In genomic region chr1:74335436-74336170, GRCm38 (mm10) we compare ENCODE assay signal across 14 mouse cellular contexts. TPM values are rescaled to one million over a fixed set of nuclear protein-coding genes. Genes with fewer than 3 reads are reported as not detected.
DNase-seq lines count a peak whose midpoint lies in the region; ATAC-seq and TF ChIP-seq lines count a peak whose summit lies in the region.
"Had no signal": no experiment of that assay in that cellular context is flagged by ENCODE, and none has a peak within 500 bp of the region (broad histone marks: within the 10 kb centered on the region; RNA-seq: fewer than 3 reads in every experiment).

No protein-coding gene starts in this region.

- no peaks in the 10 kb centered on the region for H3K36me3 ChIP-seq in kidney, embryonic 15.5 days
- H3K36me3 ChIP-seq in forebrain, embryonic 14.5 days (ENCODE audit: control insufficient read depth, insufficient read depth, low read length): no peaks in the 10 kb centered on the region

- peak; percentile 62 for DNase-seq in gastrocnemius, adult 2 months
- DNase-seq in gastrocnemius, postnatal 4 days (ENCODE audit: low spot score in 2 of 2): no peak
- DNase-seq in kidney, postnatal 25 days: peak; percentile 30 to 59
- peak; percentile 65 for DNase-seq in cerebellum, adult 9-10 months
- peak; percentile 52 to 63 for DNase-seq in heart, postnatal 10 days
- no peak for DNase-seq in forebrain, embryonic 14.5 days (ENCODE audit: low spot score)
- DNase-seq: lung, adult 18-20 months had no signal

- H3K27ac ChIP-seq in gastrocnemius, adult 2 months: peak overlapping the region; percentile 89
- H3K27ac ChIP-seq in kidney, embryonic 15.5 days: no peak overlapping the region
- H3K27ac ChIP-seq in forebrain, embryonic 14.5 days (ENCODE audit: low read depth, low read length): no peak overlapping the region
- H3K27ac ChIP-seq: hindbrain, embryonic 12.5 days; limb, embryonic 12.5 days had no signal

- no peak overlapping the region for H3K9ac ChIP-seq in kidney, embryonic 15.5 days
- H3K9ac ChIP-seq in forebrain, embryonic 14.5 days (ENCODE audit: low read length): no peak overlapping the region
- H3K9ac ChIP-seq: hindbrain, embryonic 12.5 days; limb, embryonic 12.5 days had no signal

- no peak overlapping the region for H3K4me2 ChIP-seq in kidney, embryonic 15.5 days
- H3K4me2 ChIP-seq in forebrain, embryonic 14.5 days (ENCODE audit: low read length): no peak overlapping the region
- H3K4me2 ChIP-seq: hindbrain, embryonic 12.5 days; limb, embryonic 12.5 days had no signal

- H3K4me1 ChIP-seq in kidney, embryonic 15.5 days: peaks cover 50% of the 10 kb centered on the region
- H3K4me1 ChIP-seq in forebrain, embryonic 14.5 days (ENCODE audit: control insufficient read depth, insufficient read depth, low read length): peaks cover 11% of the 10 kb centered on the region

- 76% methylated on average over 6 of the region's 6 CpGs for WGBS in kidney, embryonic 15.5 days
- WGBS in forebrain, embryonic 14.5 days: 73% methylated on average over 6 of the region's 6 CpGs

- no peak for ATAC-seq in kidney, embryonic 15.5 days (replicated peaks; ENCODE audit: low FRiP score)
- ATAC-seq in forebrain, embryonic 14.5 days: no peak
- ATAC-seq: intestine, embryonic 16.5 days had no signal

- no peaks in the 10 kb centered on the region for H3K9me3 ChIP-seq in kidney, embryonic 15.5 days (replicated peaks)
- H3K9me3 ChIP-seq in forebrain, embryonic 14.5 days (replicated peaks; ENCODE audit: control insufficient read depth, low read length): no peaks in the 10 kb centered on the region
- H3K9me3 ChIP-seq: embryonic facial prominence, embryonic 10.5 days; hindbrain, embryonic 12.5 days; limb, embryonic 12.5 days had no signal

- peak overlapping the region; percentile 84 for H3K4me3 ChIP-seq in gastrocnemius, adult 2 months
- H3K4me3 ChIP-seq in kidney, embryonic 15.5 days (replicated peaks): no peak overlapping the region
- no peak overlapping the region for H3K4me3 ChIP-seq in forebrain, embryonic 14.5 days (ENCODE audit: low read depth, low read length)
- H3K4me3 ChIP-seq: embryonic facial prominence, embryonic 10.5 days; hindbrain, embryonic 12.5 days; limb, embryonic 12.5 days had no signal

- intact Hi-C loops in gastrocnemius, adult 2 months (cut with DNase I): no loop called here
- intact Hi-C loops in heart, postnatal 10 days (cut with DNase I): no loop called here

- no peak for TF ChIP-seq CTCF in gastrocnemius, adult 2 months (IDR thresholded peaks at IDR 0.05)

- no peaks in the 10 kb centered on the region for H3K27me3 ChIP-seq in kidney, embryonic 15.5 days
- H3K27me3 ChIP-seq in forebrain, embryonic 14.5 days (replicated peaks; ENCODE audit: control insufficient read depth, insufficient read depth, low read length): no peaks in the 10 kb centered on the region
- H3K27me3 ChIP-seq: hindbrain, embryonic 12.5 days; limb, embryonic 12.5 days had no signal

RNA-seq across cellular contexts. Expression of gene Catip, which starts 26.3 kb away (rescaled TPM):
- total RNA-seq in gastrocnemius, adult 2 months (2021): under 1 TPM in 1 of 2 experiments, not detected in 1; 0.13 TPM
- total RNA-seq in gastrocnemius, postnatal 4 days (2021): under 1 TPM; 0.23 to 0.25 TPM
- 0.67 and 0.82 TPM in 2 replicates for polyA plus RNA-seq in kidney, embryonic 15.5 days (2015; fragmentation: Nextera tagmentation; extraction: Ambion mirVana)
- total RNA-seq in heart, postnatal 10 days (2021): under 1 TPM; 0.29 to 0.45 TPM
- 0.50 and 0.93 TPM in 2 replicates for polyA plus RNA-seq in forebrain, embryonic 14.5 days (2014; fragmentation: Nextera tagmentation; extraction: Ambion mirVana)
- polyA plus RNA-seq: C2C12 had no signal

RNA-seq across cellular contexts. Expression of gene Tmbim1, which starts 30.2 kb away (rescaled TPM):
- total RNA-seq in gastrocnemius, adult 2 months (2021): 10 to 100 TPM; 35.2 to 35.4 TPM
- total RNA-seq in gastrocnemius, postnatal 4 days (2021): 10 to 100 TPM; 63.2 to 68.6 TPM
- 25.6 and 31.2 TPM in 2 replicates for polyA plus RNA-seq in kidney, embryonic 15.5 days (2015; fragmentation: Nextera tagmentation; extraction: Ambion mirVana)
- 10 to 100 TPM; 43.2 to 45.8 TPM for total RNA-seq in heart, postnatal 10 days (2021)
- polyA plus RNA-seq in forebrain, embryonic 14.5 days (2014; fragmentation: Nextera tagmentation; extraction: Ambion mirVana): 3.7 and 4.9 TPM in 2 replicates

RNA-seq across cellular contexts. Expression of gene Slc11a1, which starts 39.4 kb away (rescaled TPM):
- 1 to 10 TPM; 3.8 to 5.6 TPM for total RNA-seq in gastrocnemius, adult 2 months (2021)
- total RNA-seq in gastrocnemius, postnatal 4 days (2021): 1 to 10 TPM; 4.5 to 4.6 TPM
- polyA plus RNA-seq in kidney, embryonic 15.5 days (2015; fragmentation: Nextera tagmentation; extraction: Ambion mirVana): 3.8 and 5.9 TPM in 2 replicates
- total RNA-seq in heart, postnatal 10 days (2021): 1 to 10 TPM; 1.2 to 3.7 TPM
- polyA plus RNA-seq in forebrain, embryonic 14.5 days (2014; fragmentation: Nextera tagmentation; extraction: Ambion mirVana): 1.9 and 2.4 TPM in 2 replicates
- total RNA-seq: MEL had no signal

RNA-seq across cellular contexts. Expression of gene Pnkd, which starts 50.9 kb away (rescaled TPM):
- total RNA-seq in gastrocnemius, adult 2 months (2021): 10 to 100 TPM; 45.4 to 70.5 TPM
- 10 to 100 TPM; 83.8 to 91.1 TPM for total RNA-seq in gastrocnemius, postnatal 4 days (2021)
- 138 and 139 TPM in 2 replicates for polyA plus RNA-seq in kidney, embryonic 15.5 days (2015; fragmentation: Nextera tagmentation; extraction: Ambion mirVana)
- total RNA-seq in heart, postnatal 10 days (2021): 100 to 1,000 TPM; 205 to 211 TPM
- polyA plus RNA-seq in forebrain, embryonic 14.5 days (2014; fragmentation: Nextera tagmentation; extraction: Ambion mirVana): 108 and 114 TPM in 2 replicates

RNA-seq across cellular contexts. Expression of gene Aamp, which starts 51.1 kb away (rescaled TPM):
- 10 to 100 TPM; 69.4 to 76.1 TPM for total RNA-seq in gastrocnemius, adult 2 months (2021)
- total RNA-seq in gastrocnemius, postnatal 4 days (2021): 100 to 1,000 TPM; 113 to 117 TPM
- polyA plus RNA-seq in kidney, embryonic 15.5 days (2015; fragmentation: Nextera tagmentation; extraction: Ambion mirVana): 267 and 283 TPM in 2 replicates
- 100 to 1,000 TPM; 103 to 109 TPM for total RNA-seq in heart, postnatal 10 days (2021)
- 226 and 231 TPM in 2 replicates for polyA plus RNA-seq in forebrain, embryonic 14.5 days (2014; fragmentation: Nextera tagmentation; extraction: Ambion mirVana)

Comparison
In these comparisons a context has a peak if more than half of its experiments do, and no peak if none do; other contexts are left out.
1. DNase-seq: peak in gastrocnemius, adult 2 months (single experiment), kidney, postnatal 25 days (2 of 2), cerebellum, adult 9-10 months (single experiment) and heart, postnatal 10 days (2 of 2); none in gastrocnemius, postnatal 4 days (0 of 2) and forebrain, embryonic 14.5 days (single experiment).